Mouse (Mus musculus): ENCODE results near the gene Alg5. TPM values are rescaled to one million over a fixed set of nuclear protein-coding genes. Genes with fewer than 3 reads are reported as not detected.

Alg5 gene
- polyA plus RNA-seq, 1 experiment = 41.5 TPM

DNA sequence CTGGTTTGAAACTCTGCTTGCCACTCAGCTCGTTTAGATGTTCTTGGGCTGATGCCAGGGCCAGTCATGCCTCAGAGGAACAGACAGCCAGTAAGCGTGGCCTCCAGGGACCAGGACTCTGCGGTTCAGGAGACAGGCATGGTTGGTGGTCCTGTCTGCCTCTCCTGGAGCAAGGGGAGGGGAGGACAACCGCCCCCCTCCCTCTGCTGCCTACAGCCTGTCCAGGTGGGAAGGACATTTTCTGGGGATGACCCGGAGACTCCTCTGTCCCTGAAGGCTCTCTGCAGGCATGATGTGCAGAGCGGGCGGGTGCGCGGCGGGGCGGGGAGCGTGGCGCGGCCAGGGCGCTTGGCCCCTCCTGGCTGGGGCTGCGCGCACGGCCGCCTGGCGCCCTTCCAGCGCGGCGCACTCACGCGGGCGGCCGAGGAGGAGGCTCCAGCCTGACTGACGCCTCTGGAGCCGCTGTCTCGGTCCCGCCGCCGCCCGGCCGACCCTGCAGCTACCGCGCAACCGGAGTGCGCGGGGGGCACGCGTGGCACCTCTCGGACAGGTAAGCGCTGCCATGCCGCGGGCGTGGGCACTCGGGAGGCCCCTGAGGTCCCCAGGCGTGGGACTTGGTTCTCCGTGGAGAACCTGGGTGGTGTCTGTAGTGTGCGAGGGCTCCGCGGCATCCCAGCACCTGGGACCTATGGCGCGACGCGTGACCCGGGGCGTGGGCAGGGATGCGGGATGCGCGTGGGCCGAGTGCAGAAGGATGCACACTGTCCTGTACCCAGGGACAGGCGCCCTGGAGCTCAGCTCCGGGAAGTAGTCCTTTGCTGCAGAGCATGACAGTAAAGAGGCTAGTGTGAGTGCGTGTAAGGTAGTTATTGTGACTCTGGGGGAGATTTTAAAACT, 20.1 kb downstream of the Alg5 start, which contains the start of gene Smad9:
Gene Smad9 (plus strand): TSS at position 438 of the 897 bp plus-strand sequence.
- no peaks in the 10 kb centered on the region for H3K79me2 ChIP-seq (ENCODE audit: control insufficient read depth, insufficient read depth)
- no peaks in the 10 kb centered on the region for H3K36me3 ChIP-seq (ENCODE audit: control insufficient read depth, insufficient read depth)
- peak within 1 kb of the TSS; percentile 19 for H3K4me3 ChIP-seq
- peak within 1 kb of the TSS; percentile 99 for H3K4me2 ChIP-seq (ENCODE audit: low read depth)
- no peaks in the 10 kb centered on the region for H3K27me3 ChIP-seq (ENCODE audit: control insufficient read depth, insufficient read depth, insufficient read length)
- TF ChIP-seq MYOD1 (IDR thresholded peaks at IDR 0.05; ENCODE audit: control insufficient read depth in 1 of 3, insufficient read length in 2 of 3, low read depth in 2 of 3) = peak in 1 of 3 experiments; percentile 1
- no peak for TF ChIP-seq TCF3 (IDR thresholded peaks at IDR 0.05; ENCODE audit: insufficient read length, low read depth)
- H3ac ChIP-seq (ENCODE audit: control insufficient read depth, insufficient read length) = peak within 1 kb of the TSS; percentile 6

DNA sequence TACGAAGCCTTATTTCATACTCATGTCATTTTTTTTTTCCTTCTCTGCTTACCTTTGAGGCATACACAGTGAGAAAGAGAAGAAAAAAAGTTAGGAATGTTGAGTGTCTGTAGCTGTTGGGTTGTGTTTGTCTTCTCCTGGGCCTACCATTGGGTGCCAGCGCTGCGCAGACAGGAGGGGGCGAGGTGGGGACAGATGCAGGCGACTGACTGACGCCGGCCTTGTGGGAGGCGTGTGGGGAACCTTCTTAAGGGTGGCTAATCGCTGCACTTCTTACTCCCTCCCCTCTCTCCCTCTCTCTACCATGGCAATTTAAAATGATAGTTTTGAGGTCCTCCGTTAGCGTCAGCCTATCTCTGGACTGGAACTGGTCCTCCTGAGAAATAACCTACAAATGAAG, 20.7 kb downstream of the Alg5 start:
- Histone ChIP-seq H3K79me2 (ENCODE audit: control insufficient read depth, insufficient read depth) (no peaks in the 10 kb centered on the region), H3K4me3 (peak overlapping the region; percentile 19), H3K36me3 (ENCODE audit: control insufficient read depth, insufficient read depth) (no peaks in the 10 kb centered on the region), H3K4me2 (ENCODE audit: low read depth) (peak overlapping the region; percentile 99), H3K27me3 (ENCODE audit: control insufficient read depth, insufficient read depth, insufficient read length) (no peaks in the 10 kb centered on the region), H3ac (ENCODE audit: control insufficient read depth, insufficient read length) (peak overlapping the region; percentile 6)
- TF ChIP-seq REST (IDR thresholded peaks at IDR 0.05; ENCODE audit: insufficient read depth, insufficient read length) (no peak), MAX (IDR thresholded peaks at IDR 0.05; ENCODE audit: low read depth) (no peak), SRF (IDR thresholded peaks at IDR 0.05; ENCODE audit: control insufficient read depth, insufficient read length, low read depth) (no peak), POLR2AphosphoS2 (IDR thresholded peaks at IDR 0.05; ENCODE audit: insufficient read length, low read depth) (no peak), USF1 (IDR thresholded peaks at IDR 0.05; ENCODE audit: low read depth) (no peak), POLR2A (IDR thresholded peaks at IDR 0.05; ENCODE audit: insufficient read length, low read depth) (no peak), MYOG (IDR thresholded peaks at IDR 0.05; ENCODE audit: control insufficient read depth in 1 of 3, insufficient read depth in 1 of 3, insufficient read length in 2 of 3, low read depth in 2 of 3) (no peak)

DNA sequence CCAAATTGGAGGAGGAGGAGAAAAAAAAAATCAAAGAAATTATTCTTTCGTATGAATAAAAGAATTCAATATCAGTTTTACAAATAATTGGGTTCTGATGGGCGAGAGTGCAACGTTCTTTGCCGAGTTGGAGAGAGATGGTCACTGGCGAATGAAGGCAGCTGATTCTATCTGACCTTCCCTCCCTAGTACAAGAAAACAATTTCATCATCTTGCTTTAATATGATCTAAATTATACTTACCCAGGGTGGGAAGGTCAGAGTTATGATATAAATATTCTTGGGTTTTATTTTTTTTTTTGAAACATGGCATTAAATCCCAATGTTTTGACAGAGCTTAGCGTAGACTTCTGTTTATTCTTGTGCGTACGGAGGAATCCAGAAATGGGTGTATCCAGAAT, 22.1 kb downstream of the Alg5 start:
- Histone ChIP-seq H3K79me2 (ENCODE audit: control insufficient read depth, insufficient read depth) (no peaks in the 10 kb centered on the region), H3K27me3 (ENCODE audit: control insufficient read depth, insufficient read depth, insufficient read length) (no peaks in the 10 kb centered on the region), H3K4me2 (ENCODE audit: low read depth) (no peak overlapping the region), H3ac (ENCODE audit: control insufficient read depth, insufficient read length) (no peak overlapping the region), H3K36me3 (ENCODE audit: control insufficient read depth, insufficient read depth) (no peaks in the 10 kb centered on the region), H3K4me3 (no peak overlapping the region)
- TF ChIP-seq E2F4 (IDR thresholded peaks at IDR 0.05; ENCODE audit: insufficient read depth) = no peak
- TF ChIP-seq CEBPB (IDR thresholded peaks at IDR 0.05; ENCODE audit: insufficient read depth, poor library complexity, severe bottlenecking) = no peak
- no peak for TF ChIP-seq REST (IDR thresholded peaks at IDR 0.05; ENCODE audit: insufficient read depth, insufficient read length)
- no peak for TF ChIP-seq MYOG (IDR thresholded peaks at IDR 0.05; ENCODE audit: control insufficient read depth in 1 of 3, insufficient read depth in 1 of 3, insufficient read length in 2 of 3, low read depth in 2 of 3)
- TF ChIP-seq SRF (IDR thresholded peaks at IDR 0.05; ENCODE audit: control insufficient read depth, insufficient read length, low read depth) = no peak
- no peak for TF ChIP-seq TCF3 (IDR thresholded peaks at IDR 0.05; ENCODE audit: insufficient read length, low read depth)
- no peak for TF ChIP-seq MYOD1 (IDR thresholded peaks at IDR 0.05; ENCODE audit: control insufficient read depth in 1 of 3, insufficient read length in 2 of 3, low read depth in 2 of 3)
- TF ChIP-seq POLR2A (IDR thresholded peaks at IDR 0.05; ENCODE audit: insufficient read length, low read depth) = no peak
- no peak for TF ChIP-seq USF1 (IDR thresholded peaks at IDR 0.05; ENCODE audit: low read depth)
- no peak for TF ChIP-seq MAX (IDR thresholded peaks at IDR 0.05; ENCODE audit: low read depth)
- TF ChIP-seq POLR2AphosphoS2 (IDR thresholded peaks at IDR 0.05; ENCODE audit: insufficient read length, low read depth) = no peak
- no peak for TF ChIP-seq TCF12 (IDR thresholded peaks at IDR 0.05; ENCODE audit: insufficient read depth, poor library complexity, severe bottlenecking)

GRCm38 (mm10) chr3:54759211-54759610, 23.9 kb downstream of the Alg5 start:
- H3ac ChIP-seq (ENCODE audit: control insufficient read depth, insufficient read length) = no peak overlapping the region
- H3K4me2 ChIP-seq (ENCODE audit: low read depth) = no peak overlapping the region
- H3K4me3 ChIP-seq = no peak overlapping the region
- TF ChIP-seq USF1 (IDR thresholded peaks at IDR 0.05; ENCODE audit: low read depth) = no peak
- no peak for TF ChIP-seq SRF (IDR thresholded peaks at IDR 0.05; ENCODE audit: control insufficient read depth, insufficient read length, low read depth)
- TF ChIP-seq TCF12 (IDR thresholded peaks at IDR 0.05; ENCODE audit: insufficient read depth, poor library complexity, severe bottlenecking) = no peak
- TF ChIP-seq CEBPB (IDR thresholded peaks at IDR 0.05; ENCODE audit: insufficient read depth, poor library complexity, severe bottlenecking) = no peak
- TF ChIP-seq MYOG (IDR thresholded peaks at IDR 0.05; ENCODE audit: control insufficient read depth in 1 of 3, insufficient read depth in 1 of 3, insufficient read length in 2 of 3, low read depth in 2 of 3) = no peak
- TF ChIP-seq POLR2AphosphoS2 (IDR thresholded peaks at IDR 0.05; ENCODE audit: insufficient read length, low read depth) = no peak
- TF ChIP-seq REST (IDR thresholded peaks at IDR 0.05; ENCODE audit: insufficient read depth, insufficient read length) = no peak
- TF ChIP-seq E2F4 (IDR thresholded peaks at IDR 0.05; ENCODE audit: insufficient read depth) = no peak
- no peak for TF ChIP-seq MYOD1 (IDR thresholded peaks at IDR 0.05; ENCODE audit: control insufficient read depth in 1 of 3, insufficient read length in 2 of 3, low read depth in 2 of 3)
- TF ChIP-seq TCF3 (IDR thresholded peaks at IDR 0.05; ENCODE audit: insufficient read length, low read depth) = no peak
- TF ChIP-seq MAX (IDR thresholded peaks at IDR 0.05; ENCODE audit: low read depth) = no peak
- no peak for TF ChIP-seq POLR2A (IDR thresholded peaks at IDR 0.05; ENCODE audit: insufficient read length, low read depth)
- no peaks in the 10 kb centered on the region for H3K36me3 ChIP-seq (ENCODE audit: control insufficient read depth, insufficient read depth)
- H3K79me2 ChIP-seq (ENCODE audit: control insufficient read depth, insufficient read depth) = no peaks in the 10 kb centered on the region
- H3K27me3 ChIP-seq (ENCODE audit: control insufficient read depth, insufficient read depth, insufficient read length) = no peaks in the 10 kb centered on the region

All from myocyte (in vitro differentiated cells).